Mouse (Mus musculus) limb, embryonic 10.5 days (tissue): ENCODE measurements around the gene Cfap74. TPM values are rescaled to one million over a fixed set of nuclear protein-coding genes. Genes with fewer than 3 reads are reported as not detected.
A peak's percentile ranks its signal among the peaks of the same experiment; 100 is the strongest.
"Not testable (repeated sequence)": the region's sequence is repeated elsewhere in the genome, so short reads cannot be mapped to it uniquely, and the experiment has no call there.

Experiments used
- DNase-seq: peaks from one replicate; pipeline ENCODE4 v3.0.0-alpha.2; 2017; ENCODE audit warnings: low spot score
- H3K27ac ChIP-seq: fragments of 300-500 bp; sonication (generic); 2 replicates; pipeline ENCODE4 v1.5.1; 2016; ENCODE audit warnings: mild to moderate bottlenecking
- H3K27me3 ChIP-seq: fragments of 300-500 bp; sonication (generic); 2 replicates; pipeline ENCODE4 v1.6.1; 2016; ENCODE audit warnings: low read depth, mild to moderate bottlenecking; ENCODE audit not compliant: poor library complexity, severe bottlenecking
- H3K36me3 ChIP-seq: fragments of 300-500 bp; sonication (generic); 2 replicates; pipeline ENCODE4 v1.6.1; 2016; ENCODE audit warnings: mild to moderate bottlenecking, moderate library complexity
- H3K4me1 ChIP-seq: fragments of 300-500 bp; sonication (generic); 2 replicates; pipeline ENCODE4 v1.6.1; 2016
- H3K4me3 ChIP-seq: fragments of 300-500 bp; sonication (generic); 2 replicates; pipeline ENCODE4 v1.5.1; 2016; ENCODE audit warnings: mild to moderate bottlenecking, moderate library complexity
- H3K9me3 ChIP-seq: fragments of 300-500 bp; sonication (generic); replicated peaks from 2 replicates; pipeline ENCODE4 v1.6.1; 2016; ENCODE audit warnings: mild to moderate bottlenecking
- WGBS: fragments of 180-500 bp; shearing (Covaris S2); methylation state at CpG from one replicate; pipeline ENCODE4 v1.1.7; 2016; 5-methylcytosine and 5-hydroxymethylcytosine counted together
- polyA plus RNA-seq: library from polyadenylated mRNA; unstranded; fragments of >200 nt; fragmentation: Nextera tagmentation; extraction: Ambion mirVana; gene quantifications from 2 replicates; pipeline ENCODE4 v1.2.1, GENCODE M21; 2016

Cfap74 gene
- polyA plus RNA-seq, 1 experiment from 2014 or later, result 6.4 TPM

- DNase-seq, result no peak
- no peaks in the 10 kb centered on the region for H3K4me1 ChIP-seq
- H3K9me3 ChIP-seq, result no peaks in the 10 kb centered on the region
- no peak overlapping the region for H3K27ac ChIP-seq
- H3K4me3 ChIP-seq, result no peak overlapping the region
- H3K36me3 ChIP-seq, result peaks cover 18% of the 10 kb centered on the region
- no peaks in the 10 kb centered on the region for H3K27me3 ChIP-seq
- 92% methylated on average over 3 of the region's 3 CpGs for WGBS
Observed at GRCm38 (mm10) chr4:155420137-155420536, 11.1 kb downstream of the Cfap74 start.

GRCm38 (mm10) chr4:155421412-155422370, 12.7 kb downstream of the Cfap74 start:
- peaks cover 18% of the 10 kb centered on the region for H3K36me3 ChIP-seq
- not testable (repeated sequence) for H3K9me3 ChIP-seq, H3K4me1 ChIP-seq, H3K4me3 ChIP-seq, DNase-seq, H3K27ac ChIP-seq, H3K27me3 ChIP-seq
- whole genome bisulfite sequencing, result 76% methylated on average over 22 of the region's 30 CpGs

GRCm38 (mm10) chr4:155423988-155424387, 15.0 kb downstream of the Cfap74 start:
- DNase-seq, result no peak
- Histone ChIP-seq H3K27me3 (no peaks in the 10 kb centered on the region), H3K9me3 (no peaks in the 10 kb centered on the region), H3K36me3 (peaks cover 13% of the 10 kb centered on the region), H3K4me3 (no peak overlapping the region), H3K27ac (no peak overlapping the region), H3K4me1 (no peaks in the 10 kb centered on the region)
- 88% methylated on average over 5 of the region's 5 CpGs for WGBS

- no peak overlapping the region for H3K27ac ChIP-seq
- no peaks in the 10 kb centered on the region for H3K4me1 ChIP-seq
- DNase-seq, result no peak
- H3K27me3 ChIP-seq, result no peaks in the 10 kb centered on the region
- no peak overlapping the region for H3K4me3 ChIP-seq
- no peaks in the 10 kb centered on the region for H3K9me3 ChIP-seq
- WGBS, result 85% methylated on average over 6 of the region's 6 CpGs
- peaks cover 2% of the 10 kb centered on the region; the same call in 1 of the 2 replicates for H3K36me3 ChIP-seq
Observed at GRCm38 (mm10) chr4:155426272-155426671, 17.3 kb downstream of the Cfap74 start.

- no peaks in the 10 kb centered on the region for H3K9me3 ChIP-seq
- DNase-seq, result no peak
- no peak overlapping the region for H3K4me3 ChIP-seq
- no peak overlapping the region for H3K27ac ChIP-seq
- H3K27me3 ChIP-seq, result no peaks in the 10 kb centered on the region
- H3K4me1 ChIP-seq, result no peaks in the 10 kb centered on the region
- no peaks in the 10 kb centered on the region for H3K36me3 ChIP-seq
Observed at GRCm38 (mm10) chr4:155428442-155428841, 19.5 kb downstream of the Cfap74 start.

GRCm38 (mm10) chr4:155429202-155429601, 20.2 kb downstream of the Cfap74 start:
- no peak for DNase-seq
- Histone ChIP-seq H3K27me3 (no peaks in the 10 kb centered on the region), H3K4me3 (no peak overlapping the region), H3K27ac (no peak overlapping the region), H3K4me1 (no peaks in the 10 kb centered on the region), H3K9me3 (no peaks in the 10 kb centered on the region), H3K36me3 (no peaks in the 10 kb centered on the region)
- 90% methylated on average over 3 of the region's 3 CpGs for WGBS

- Histone ChIP-seq H3K27me3 (no peaks in the 10 kb centered on the region), H3K36me3 (no peaks in the 10 kb centered on the region), H3K27ac (no peak overlapping the region), H3K9me3 (no peaks in the 10 kb centered on the region), H3K4me1 (no peaks in the 10 kb centered on the region), H3K4me3 (no peak overlapping the region)
- 85% methylated on average over 6 of the region's 6 CpGs for WGBS
- DNase-seq, result no peak
Observed at GRCm38 (mm10) chr4:155432358-155432757, 23.4 kb downstream of the Cfap74 start.

GRCm38 (mm10) chr4:155433993-155434392, 25.0 kb downstream of the Cfap74 start:
- no peaks in the 10 kb centered on the region for H3K9me3 ChIP-seq
- H3K27me3 ChIP-seq, result no peaks in the 10 kb centered on the region
- H3K36me3 ChIP-seq, result no peaks in the 10 kb centered on the region
- WGBS, result 84% methylated on average over 5 of the region's 5 CpGs
- no peaks in the 10 kb centered on the region for H3K4me1 ChIP-seq
- DNase-seq, result no peak
- no peak overlapping the region for H3K4me3 ChIP-seq
- H3K27ac ChIP-seq, result no peak overlapping the region

- H3K9me3 ChIP-seq, result no peaks in the 10 kb centered on the region
- H3K36me3 ChIP-seq, result no peaks in the 10 kb centered on the region
- H3K27ac ChIP-seq, result no peak overlapping the region
- no peak for DNase-seq
- no peaks in the 10 kb centered on the region for H3K27me3 ChIP-seq
- no peak overlapping the region for H3K4me3 ChIP-seq
- WGBS, result 78% methylated on average over 3 of the region's 3 CpGs
- no peaks in the 10 kb centered on the region for H3K4me1 ChIP-seq
Observed at GRCm38 (mm10) chr4:155442808-155443207, 33.8 kb downstream of the Cfap74 start.

GRCm38 (mm10) chr4:155451597-155451996, 42.6 kb downstream of the Cfap74 start:
- no peaks in the 10 kb centered on the region for H3K36me3 ChIP-seq
- H3K4me3 ChIP-seq, result 0 out of 2 replicates have a peak overlapping the region, but pooled peaks have one; percentile 10
- peaks cover 10% of the 10 kb centered on the region for H3K4me1 ChIP-seq
- no peaks in the 10 kb centered on the region for H3K9me3 ChIP-seq
- WGBS, result 37% methylated on average over 10 of the region's 10 CpGs
- peak; percentile 40 for DNase-seq
- H3K27ac ChIP-seq, result no peak overlapping the region
- H3K27me3 ChIP-seq, result no peaks in the 10 kb centered on the region

- Histone ChIP-seq H3K9me3 (no peaks in the 10 kb centered on the region), H3K4me1 (no peaks in the 10 kb centered on the region), H3K4me3 (no peak overlapping the region), H3K27ac (no peak overlapping the region), H3K27me3 (peaks cover 10% of the 10 kb centered on the region; the same call in 1 of the 2 replicates), H3K36me3 (no peaks in the 10 kb centered on the region)
- DNase-seq, result no peak
- 89% methylated on average over 5 of the region's 5 CpGs for WGBS
Observed at GRCm38 (mm10) chr4:155458575-155458974, 49.6 kb downstream of the Cfap74 start.

- no peak overlapping the region for H3K4me3 ChIP-seq
- H3K9me3 ChIP-seq, result no peaks in the 10 kb centered on the region
- H3K27me3 ChIP-seq, result peaks cover 23% of the 10 kb centered on the region
- no peak for DNase-seq
- H3K27ac ChIP-seq, result no peak overlapping the region
- no peaks in the 10 kb centered on the region for H3K36me3 ChIP-seq
- no peaks in the 10 kb centered on the region for H3K4me1 ChIP-seq
- 83% methylated on average over 13 of the region's 13 CpGs for WGBS
Observed at GRCm38 (mm10) chr4:155463050-155463449, 54.1 kb downstream of the Cfap74 start.

- peaks cover 28% of the 10 kb centered on the region for H3K27me3 ChIP-seq
- WGBS, result 91% methylated on average over 6 of the region's 6 CpGs
- no peaks in the 10 kb centered on the region for H3K4me1 ChIP-seq
Observed at GRCm38 (mm10) chr4:155463611-155464010, 54.6 kb downstream of the Cfap74 start.

More at GRCm38 (mm10) chr4:155463611-155464010, 54.6 kb downstream of the Cfap74 start:
- Histone ChIP-seq H3K4me3 (no peak overlapping the region), H3K27ac (no peak overlapping the region), H3K9me3 (no peaks in the 10 kb centered on the region), H3K36me3 (no peaks in the 10 kb centered on the region)
- DNase-seq, result no peak
